ENCODE assay signal across 15 mouse cellular contexts in genomic region chr9:60988113-60988512, GRCm38 (mm10).
DNase-seq lines count a peak whose midpoint lies in the region; ATAC-seq and TF ChIP-seq lines count a peak whose summit lies in the region.
"Had no signal": no experiment of that assay in that cellular context is flagged by ENCODE, and none has a peak within 500 bp of the region (broad histone marks: within the 10 kb centered on the region; RNA-seq: fewer than 3 reads in every experiment).

No protein-coding gene starts in this region.

- 0 out of 2 replicates have a peak overlapping the region, but pooled peaks have one; percentile 16 for H3K27ac ChIP-seq in forebrain, embryonic 15.5 days (replicated peaks)
- no peak overlapping the region for H3K27ac ChIP-seq in forebrain, embryonic 11.5 days (ENCODE audit: low read depth, low read length)
- no peak overlapping the region for H3K27ac ChIP-seq in forebrain, postnatal 0 days (ENCODE audit: low read depth, low read length)
- H3K27ac ChIP-seq in forebrain, embryonic 12.5 days = no peak overlapping the region
- H3K27ac ChIP-seq: embryonic facial prominence, embryonic 10.5 days; embryonic facial prominence, embryonic 12.5 days had no signal

- ATAC-seq in forebrain, embryonic 15.5 days (replicated peaks) = no peak
- no peak for ATAC-seq in forebrain, embryonic 11.5 days (replicated peaks; ENCODE audit: low FRiP score)
- ATAC-seq in forebrain, postnatal 0 days = peak; percentile 76; the same call in 1 of the 2 replicates
- ATAC-seq in forebrain, embryonic 12.5 days (ENCODE audit: low FRiP score) = no peak

- 54% methylated on average over 4 of the region's 4 CpGs for WGBS in forebrain, embryonic 15.5 days
- WGBS in forebrain, embryonic 11.5 days = 60% methylated on average over 4 of the region's 4 CpGs
- WGBS in forebrain, postnatal 0 days = 46% methylated on average over 4 of the region's 4 CpGs
- 58% methylated on average over 4 of the region's 4 CpGs for WGBS in forebrain, embryonic 12.5 days

- peaks cover 3% of the 10 kb centered on the region; the same call in 1 of the 2 replicates for H3K4me1 ChIP-seq in forebrain, embryonic 15.5 days
- 0 out of 2 replicates have a peak, but pooled peaks cover 2% of the 10 kb centered on the region for H3K4me1 ChIP-seq in forebrain, embryonic 11.5 days (replicated peaks; ENCODE audit: control insufficient read depth, insufficient read depth, low read length)
- no peaks in the 10 kb centered on the region for H3K4me1 ChIP-seq in forebrain, postnatal 0 days (ENCODE audit: insufficient read depth)
- peaks cover 3% of the 10 kb centered on the region; the same call in 1 of the 2 replicates for H3K4me1 ChIP-seq in forebrain, embryonic 12.5 days

- no peak for TF ChIP-seq CTCF in forebrain, postnatal 0 days (IDR thresholded peaks at IDR 0.05; ENCODE audit: low read depth)

- no peaks in the 10 kb centered on the region for H3K9me3 ChIP-seq in forebrain, embryonic 15.5 days
- no peaks in the 10 kb centered on the region for H3K9me3 ChIP-seq in forebrain, embryonic 11.5 days (ENCODE audit: control insufficient read depth, low read length)
- H3K9me3 ChIP-seq in forebrain, postnatal 0 days (ENCODE audit: low read length) = no peaks in the 10 kb centered on the region
- H3K9me3 ChIP-seq in forebrain, embryonic 12.5 days = no peaks in the 10 kb centered on the region
- H3K9me3 ChIP-seq: embryonic facial prominence, embryonic 10.5 days; embryonic facial prominence, embryonic 12.5 days had no signal

- no peak overlapping the region for H3K4me2 ChIP-seq in forebrain, embryonic 15.5 days (replicated peaks)
- H3K4me2 ChIP-seq in forebrain, embryonic 11.5 days (ENCODE audit: low read depth, low read length, severe bottlenecking) = no peak overlapping the region
- H3K4me2 ChIP-seq in forebrain, postnatal 0 days (ENCODE audit: low read depth) = no peak overlapping the region
- H3K4me2 ChIP-seq in forebrain, embryonic 12.5 days = no peak overlapping the region
- H3K4me2 ChIP-seq: embryonic facial prominence, embryonic 12.5 days had no signal

- no peak for DNase-seq in forebrain, embryonic 11.5 days (ENCODE audit: low spot score)
- DNase-seq in forebrain, postnatal 0 days = peak; percentile 8
- no peak for DNase-seq in thymus, adult 18-20 months
- DNase-seq: adrenal gland, adult 2 months; adrenal gland, postnatal 10 days; adrenal gland, postnatal 25 days; cerebellum, adult 11-12 months; cerebellum, adult 2 months; cerebellum, adult 9-10 months; cerebellum, postnatal 10 days; cerebellum, postnatal 25 days had no signal

- no peaks in the 10 kb centered on the region for H3K36me3 ChIP-seq in forebrain, embryonic 15.5 days
- H3K36me3 ChIP-seq in forebrain, embryonic 11.5 days (ENCODE audit: control insufficient read depth, insufficient read depth, low read length) = no peaks in the 10 kb centered on the region
- no peaks in the 10 kb centered on the region for H3K36me3 ChIP-seq in forebrain, postnatal 0 days (ENCODE audit: insufficient read depth)
- H3K36me3 ChIP-seq in forebrain, embryonic 12.5 days (replicated peaks) = no peaks in the 10 kb centered on the region
- H3K36me3 ChIP-seq: embryonic facial prominence, embryonic 10.5 days; embryonic facial prominence, embryonic 12.5 days had no signal

- H3K27me3 ChIP-seq in forebrain, embryonic 15.5 days = no peaks in the 10 kb centered on the region
- no peaks in the 10 kb centered on the region for H3K27me3 ChIP-seq in forebrain, embryonic 11.5 days (ENCODE audit: control insufficient read depth, insufficient read depth, low read length)
- no peaks in the 10 kb centered on the region for H3K27me3 ChIP-seq in forebrain, postnatal 0 days (ENCODE audit: insufficient read depth, low read length)
- H3K27me3 ChIP-seq in forebrain, embryonic 12.5 days = peaks cover 4% of the 10 kb centered on the region; the same call in 1 of the 2 replicates
- H3K27me3 ChIP-seq: embryonic facial prominence, embryonic 12.5 days had no signal

- H3K4me3 ChIP-seq in forebrain, embryonic 15.5 days = no peak overlapping the region
- no peak overlapping the region for H3K4me3 ChIP-seq in forebrain, embryonic 11.5 days (ENCODE audit: low read depth, low read length)
- no peak overlapping the region for H3K4me3 ChIP-seq in forebrain, postnatal 0 days (ENCODE audit: low read depth, low read length)
- H3K4me3 ChIP-seq in forebrain, embryonic 12.5 days (replicated peaks) = no peak overlapping the region
- H3K4me3 ChIP-seq: embryonic facial prominence, embryonic 10.5 days; embryonic facial prominence, embryonic 12.5 days had no signal

- H3K9ac ChIP-seq in forebrain, embryonic 15.5 days (replicated peaks) = no peak overlapping the region
- no peak overlapping the region for H3K9ac ChIP-seq in forebrain, embryonic 11.5 days (ENCODE audit: low read length)
- no peak overlapping the region for H3K9ac ChIP-seq in forebrain, postnatal 0 days
- no peak overlapping the region for H3K9ac ChIP-seq in forebrain, embryonic 12.5 days
- H3K9ac ChIP-seq: embryonic facial prominence, embryonic 12.5 days had no signal
